Mouse (Mus musculus): Measurements from ENCODE around the gene Abraxas2. TPM values are rescaled to one million over a fixed set of nuclear protein-coding genes. Genes with fewer than 3 reads are reported as not detected.

Abraxas2 gene
- total RNA-seq (2014; fragmentation: Nextera tagmentation) = 26.6 and 38.7 TPM in 2 replicates
- total RNA-seq (2017) = 24.3 and 35.7 TPM in 2 replicates

DNA sequence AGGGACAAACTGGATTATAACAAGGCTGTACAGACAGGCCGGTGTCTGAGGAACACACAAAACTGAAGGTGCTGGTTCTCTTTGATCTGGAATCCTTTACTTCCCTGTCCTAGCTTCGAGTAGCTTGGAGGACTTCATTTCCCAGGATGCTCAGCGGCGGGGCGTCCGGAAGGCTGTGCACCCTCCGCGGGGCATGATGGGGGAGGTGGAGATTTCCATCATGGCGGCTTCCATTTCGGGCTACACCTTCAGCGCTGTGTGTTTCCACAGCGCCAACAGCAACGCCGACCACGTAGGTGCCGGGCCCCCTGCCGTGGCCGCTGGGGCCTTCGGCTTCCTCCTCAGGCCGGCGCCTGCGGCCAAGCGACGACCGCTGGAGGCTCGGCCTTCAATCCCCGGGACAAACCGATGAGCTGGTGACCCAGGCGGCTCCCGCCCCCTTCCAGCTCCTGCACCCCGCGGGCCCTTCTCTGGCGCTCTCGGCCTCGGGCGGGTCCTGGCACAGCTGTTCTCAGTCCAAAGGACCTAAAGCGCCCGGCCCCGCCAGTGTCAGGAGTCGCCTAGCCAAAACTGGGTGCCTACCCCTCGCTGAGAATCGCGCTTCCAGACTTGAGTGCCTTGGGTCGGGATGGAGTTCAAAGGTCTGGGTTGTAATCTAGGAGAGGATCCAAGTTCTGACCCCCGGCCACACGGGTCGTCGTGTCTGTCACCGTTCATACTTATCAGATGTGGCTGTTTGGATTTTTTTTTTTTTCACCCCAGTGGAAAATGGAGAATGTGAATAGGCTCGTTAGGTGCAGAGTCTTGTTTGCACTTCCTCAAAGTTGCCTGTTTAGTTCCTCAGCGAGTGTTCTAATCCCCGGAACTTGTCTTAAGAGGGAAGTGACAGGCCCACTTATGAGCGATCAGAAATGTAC lies at the start of gene Abraxas2:
Gene Abraxas2, plus strand, starts transcription at position 184 of the 917 bp plus-strand sequence.
- peak; percentile 93 for ATAC-seq (replicated peaks; ENCODE audit: low FRiP score, low TSS enrichment, poor library complexity, severe bottlenecking)

DNA sequence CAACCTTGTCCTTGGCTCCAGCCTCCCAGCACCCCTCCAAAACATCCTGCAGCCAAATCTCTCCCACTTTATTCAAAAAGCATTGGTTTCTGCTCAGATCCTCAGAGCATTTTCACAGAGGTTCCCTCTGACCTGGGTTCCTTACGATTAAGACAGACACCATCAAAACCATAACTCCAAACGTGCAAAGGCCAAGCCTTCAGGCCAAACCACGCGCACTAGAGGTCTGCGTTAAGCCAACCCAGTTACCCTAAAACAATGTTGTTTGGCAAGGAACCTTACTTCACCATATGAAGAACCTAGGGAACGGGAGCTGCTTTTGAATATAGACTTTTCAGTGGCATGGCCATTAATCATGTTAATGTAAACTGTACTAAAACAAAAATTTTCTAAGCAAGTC lies 49.3 kb upstream of the Abraxas2 start:
- ATAC-seq (replicated peaks; ENCODE audit: low FRiP score, low TSS enrichment, poor library complexity, severe bottlenecking) = no peak

DNA sequence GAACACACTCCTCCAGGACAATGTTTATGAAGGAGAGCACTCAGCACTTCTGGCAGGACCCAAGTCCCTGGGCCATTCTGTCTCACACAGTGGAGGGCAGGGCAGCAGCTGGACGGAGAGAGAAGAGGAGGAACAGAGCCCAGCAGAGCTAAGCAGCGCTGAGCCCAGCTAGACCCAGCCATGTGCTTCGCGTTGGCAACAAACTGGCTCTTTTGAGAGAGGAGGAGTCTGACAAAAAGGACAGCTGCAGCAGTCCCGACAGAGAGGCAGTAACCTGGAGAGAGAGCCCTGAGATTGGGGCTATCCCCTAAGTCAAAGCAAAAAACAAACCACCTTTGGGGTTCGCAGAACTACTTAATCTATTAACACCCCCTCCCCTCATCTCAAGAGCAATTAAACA lies 48.7 kb upstream of the Abraxas2 start:
- no peak for ATAC-seq (replicated peaks; ENCODE audit: low FRiP score, low TSS enrichment, poor library complexity, severe bottlenecking)

DNA sequence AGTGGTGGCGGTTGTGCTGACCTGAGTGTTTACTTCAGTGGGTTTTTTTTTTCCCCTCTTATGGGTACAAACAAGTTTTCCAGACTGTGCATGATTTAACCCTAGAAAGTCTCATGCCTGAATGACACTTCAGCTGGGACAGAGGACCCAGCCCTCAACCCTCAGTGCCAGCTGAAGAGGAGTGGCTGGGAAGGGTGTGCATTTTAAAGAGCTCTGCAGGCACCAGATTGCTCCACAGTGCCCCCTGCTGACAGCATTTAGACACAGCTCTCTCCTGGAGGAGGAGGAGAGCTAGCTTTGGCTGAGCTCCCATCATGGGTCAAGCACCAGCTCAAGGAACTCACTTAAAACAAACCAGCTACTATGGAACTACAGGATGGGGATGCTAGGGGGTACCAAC lies 48.1 kb upstream of the Abraxas2 start:
- peak; percentile 58 for ATAC-seq (replicated peaks; ENCODE audit: low FRiP score, low TSS enrichment, poor library complexity, severe bottlenecking)

DNA sequence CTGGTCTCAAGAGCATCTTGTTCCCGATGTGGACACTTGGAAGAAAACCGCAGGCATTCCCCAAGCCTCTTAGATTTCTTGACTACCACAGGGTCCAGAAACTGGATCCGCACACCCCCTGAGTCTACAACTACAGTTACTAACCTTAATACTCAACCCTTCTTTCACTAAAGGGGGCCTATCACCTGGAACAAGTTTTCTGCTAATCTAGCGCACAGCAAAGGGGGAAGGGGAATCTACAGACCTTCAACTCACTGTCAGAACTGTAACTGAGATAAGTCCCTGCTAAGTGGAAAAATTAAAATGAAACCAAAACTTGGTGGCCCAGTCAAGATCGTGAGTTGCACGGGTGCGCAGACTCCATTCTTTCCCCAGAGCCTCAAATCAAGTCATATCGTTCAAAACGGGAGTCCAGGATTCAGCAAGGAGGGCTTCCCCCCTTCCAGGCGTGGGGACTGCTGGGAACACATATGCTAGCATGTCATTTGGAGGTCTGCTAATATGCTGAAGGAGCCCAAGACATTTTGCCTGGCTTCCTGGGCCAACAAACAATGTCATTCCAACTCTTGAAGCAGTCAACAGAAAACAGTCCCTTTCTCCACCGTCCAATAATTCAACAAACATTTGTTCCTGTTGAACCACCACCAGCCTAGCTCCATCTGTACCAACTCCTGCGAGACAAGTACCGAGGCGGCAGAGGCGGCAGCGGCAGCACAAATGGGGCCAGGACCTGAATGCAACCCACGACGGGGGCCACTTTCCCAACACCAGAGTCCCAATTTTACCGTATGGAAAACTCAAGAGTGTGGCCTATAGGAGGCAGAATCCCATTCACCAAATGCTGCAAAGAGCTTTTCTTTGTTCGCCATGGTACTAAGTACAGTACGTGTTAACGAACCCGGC lies 47.1 kb upstream of the Abraxas2 start:
- ATAC-seq (replicated peaks; ENCODE audit: low FRiP score, low TSS enrichment, poor library complexity, severe bottlenecking) = peak; percentile 50

DNA sequence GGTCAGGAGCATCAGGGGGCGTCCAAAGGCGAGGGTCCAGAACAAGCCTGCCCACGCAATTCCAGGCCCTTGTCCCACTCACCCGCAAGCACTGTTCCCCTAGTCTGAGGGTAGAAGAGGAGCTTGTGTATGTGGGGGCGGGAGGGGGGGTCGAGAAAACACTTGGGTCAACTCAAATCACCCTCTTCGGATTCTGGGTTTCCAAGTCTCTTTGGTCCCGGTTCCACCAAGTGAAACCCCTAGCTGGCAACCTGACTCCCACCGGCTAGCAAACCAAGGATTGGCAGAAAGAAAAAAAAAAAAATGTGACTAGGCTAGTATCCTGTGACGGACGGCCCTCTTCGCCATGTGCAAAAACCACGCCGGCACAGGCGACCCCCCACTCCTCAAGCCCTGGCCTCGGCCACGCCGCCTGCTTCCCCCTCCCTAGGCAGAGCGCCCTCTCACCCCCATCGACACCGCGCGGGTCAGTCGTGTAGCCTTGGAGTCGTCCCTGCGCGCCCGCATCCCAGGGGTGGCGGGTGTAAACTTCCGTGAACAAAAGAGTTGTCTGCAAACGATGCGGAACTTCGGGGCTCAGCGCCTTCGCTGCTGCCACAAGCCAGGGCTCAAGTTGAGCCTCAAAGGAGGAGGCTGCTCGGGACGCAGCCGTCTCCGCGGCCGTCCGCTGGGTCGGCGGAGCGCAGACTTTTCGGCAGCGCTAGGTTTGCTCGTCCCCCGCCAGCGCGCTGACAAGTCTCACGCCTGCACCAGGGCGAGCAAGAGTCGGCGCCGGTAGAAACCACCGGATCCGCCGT lies 46.2 kb upstream of the Abraxas2 start:
- ATAC-seq (replicated peaks; ENCODE audit: low FRiP score, low TSS enrichment, poor library complexity, severe bottlenecking) = peak; percentile 15

DNA sequence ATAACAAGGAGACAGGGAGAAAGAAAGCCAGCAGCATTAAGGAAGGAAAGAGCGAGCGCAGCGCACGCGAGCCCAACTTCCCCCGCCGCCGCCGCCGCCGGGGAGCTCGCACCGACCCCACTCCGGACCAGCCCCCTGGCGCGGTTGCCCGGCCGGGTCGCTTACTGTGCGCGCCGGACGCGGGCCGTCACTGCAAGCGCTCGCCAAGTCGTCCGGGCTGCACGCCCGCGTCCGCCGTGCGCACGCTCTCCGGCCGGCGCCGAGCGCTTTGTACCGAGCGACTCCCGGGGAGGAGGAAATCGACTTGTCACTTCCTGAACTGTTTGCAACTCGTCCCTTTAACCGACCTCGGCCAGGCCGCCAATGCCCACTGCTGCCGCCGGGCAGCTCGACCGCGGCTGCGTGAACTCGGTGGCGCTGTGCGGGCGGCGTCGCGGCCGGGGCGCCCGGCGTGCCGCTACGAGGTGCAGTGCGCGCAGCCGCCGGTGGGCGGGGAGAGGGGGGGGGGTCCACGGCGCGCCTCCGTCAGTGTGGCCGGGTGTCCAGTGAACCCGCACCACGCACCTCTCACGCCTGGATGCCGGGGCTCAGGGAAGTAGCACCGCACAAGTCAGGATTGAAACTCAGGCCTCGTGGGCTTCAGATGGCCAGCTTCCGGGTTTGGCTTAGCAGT lies 45.5 kb upstream of the Abraxas2 start, which contains the start of gene Fam53b:
Gene Fam53b, minus strand, starts transcription at position 471 of the 673 bp plus-strand sequence.
- peak; percentile 11; the same call in 1 of the 2 replicates for ATAC-seq (replicated peaks; ENCODE audit: low FRiP score, low TSS enrichment, poor library complexity, severe bottlenecking)

DNA sequence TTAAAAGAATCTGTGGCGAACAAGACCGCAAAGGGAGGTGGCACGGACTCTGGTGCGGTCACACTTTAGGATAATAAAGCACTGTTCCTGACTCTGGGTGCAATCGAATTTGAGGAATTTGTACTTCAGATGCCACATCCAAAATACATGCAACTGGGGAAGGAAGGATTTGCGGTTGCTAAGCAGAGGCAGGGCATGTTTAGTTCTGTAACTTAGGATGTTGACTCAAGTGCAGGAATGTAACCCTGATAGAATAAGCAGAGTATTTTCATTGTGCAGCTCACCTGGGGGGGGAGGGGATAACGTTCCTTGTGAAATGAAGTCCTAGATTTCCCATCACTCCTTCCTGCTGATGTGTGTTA lies 45.0 kb upstream of the Abraxas2 start:
- no peak for ATAC-seq (replicated peaks; ENCODE audit: low FRiP score, low TSS enrichment, poor library complexity, severe bottlenecking)

DNA sequence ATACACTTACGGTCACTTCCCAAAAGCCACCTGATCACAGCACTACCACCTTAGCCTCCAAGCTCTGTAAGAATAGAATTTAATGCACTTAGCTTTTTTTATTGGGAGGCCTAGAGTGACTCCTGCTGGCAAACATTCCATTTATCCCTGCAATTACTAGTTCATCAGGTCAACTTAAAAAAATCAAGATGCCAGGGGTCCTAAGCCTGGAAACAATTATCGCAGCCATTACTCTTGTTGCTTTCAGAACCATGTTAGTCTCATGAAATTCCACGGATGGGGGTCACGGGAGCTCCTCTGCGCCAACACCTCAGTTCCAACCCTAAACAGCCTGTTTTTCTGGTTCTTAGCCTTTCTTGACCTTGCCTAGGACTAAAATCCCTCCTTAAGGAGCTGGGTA lies 43.9 kb upstream of the Abraxas2 start:
- no peak for ATAC-seq (replicated peaks; ENCODE audit: low FRiP score, low TSS enrichment, poor library complexity, severe bottlenecking)

DNA sequence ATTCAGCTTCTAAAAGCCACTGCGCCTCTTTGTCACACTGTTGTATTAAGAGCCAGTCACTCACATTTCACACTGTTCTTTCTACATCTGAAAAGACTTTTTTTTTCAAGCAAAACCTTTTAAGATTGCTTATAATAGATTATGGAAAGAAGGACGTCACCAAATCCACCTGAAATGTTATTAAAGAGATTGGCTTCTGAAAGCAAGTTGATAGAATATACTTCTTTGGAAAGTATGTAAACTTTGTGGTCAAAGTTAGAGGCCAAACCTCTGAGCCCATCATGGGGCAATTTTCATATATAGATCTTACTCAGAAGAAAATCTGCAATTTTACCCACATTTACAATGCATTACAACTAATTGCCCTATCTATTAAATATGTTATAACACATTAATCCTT lies 42.5 kb upstream of the Abraxas2 start:
- no peak for ATAC-seq (replicated peaks; ENCODE audit: low FRiP score, low TSS enrichment, poor library complexity, severe bottlenecking)

DNA sequence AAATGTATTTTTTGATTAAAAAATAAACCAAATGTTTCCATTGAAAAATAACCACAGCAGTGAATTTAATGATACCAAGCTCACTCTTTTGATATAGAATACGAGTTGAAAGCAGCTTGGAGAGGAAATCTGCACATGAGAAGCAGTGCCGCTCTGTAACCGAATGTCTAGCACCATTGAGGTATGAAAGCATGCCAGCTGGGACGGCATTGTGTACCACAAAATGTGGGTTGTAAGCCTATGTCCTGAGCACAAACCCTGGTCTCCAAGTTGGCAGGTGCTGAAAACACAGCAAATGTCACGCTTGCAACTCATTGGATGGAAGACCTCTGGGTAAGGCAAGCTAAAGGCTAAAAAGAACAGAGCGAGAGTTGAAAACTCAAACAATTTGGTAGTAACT lies 42.0 kb upstream of the Abraxas2 start:
- no peak for ATAC-seq (replicated peaks; ENCODE audit: low FRiP score, low TSS enrichment, poor library complexity, severe bottlenecking)

DNA sequence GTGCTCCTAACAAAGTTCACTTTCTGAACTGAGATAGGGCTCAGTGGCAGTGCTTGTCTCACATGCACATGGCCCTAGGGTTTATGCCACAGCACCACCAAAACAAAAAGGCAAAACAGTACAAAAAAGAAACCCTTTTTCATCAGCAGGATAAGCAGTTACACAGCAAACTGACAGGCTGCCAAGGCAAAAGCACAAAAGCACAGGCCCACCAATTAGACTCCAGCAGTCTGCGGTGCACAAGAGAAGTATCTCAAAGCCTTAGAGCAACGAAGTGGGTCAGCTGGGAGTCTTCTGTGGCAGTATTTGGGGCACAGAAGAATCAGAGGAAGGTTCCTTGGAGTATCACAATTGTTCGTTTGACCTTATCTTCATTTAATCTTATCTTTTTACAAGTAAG lies 38.3 kb upstream of the Abraxas2 start:
- ATAC-seq (replicated peaks; ENCODE audit: low FRiP score, low TSS enrichment, poor library complexity, severe bottlenecking) = no peak

DNA sequence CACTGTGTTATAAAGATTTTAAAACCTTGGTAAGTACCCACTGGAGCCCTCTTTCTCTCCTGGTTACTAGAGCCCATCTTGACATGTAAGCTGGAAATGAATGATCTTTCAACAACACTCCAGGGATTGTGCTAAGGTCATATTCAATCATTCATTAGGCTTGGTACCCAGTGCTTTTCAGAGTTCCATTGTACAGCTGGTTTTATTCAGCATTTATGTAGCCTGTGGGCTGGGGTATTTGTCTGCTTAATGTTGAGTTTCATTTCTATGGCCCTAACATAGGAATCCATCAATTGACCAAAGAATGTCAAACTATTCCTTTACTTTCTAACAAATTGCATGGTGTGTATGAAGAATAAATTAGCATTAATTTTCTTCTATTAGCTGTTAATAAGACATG lies 35.2 kb upstream of the Abraxas2 start:
- ATAC-seq (replicated peaks; ENCODE audit: low FRiP score, low TSS enrichment, poor library complexity, severe bottlenecking) = no peak

DNA sequence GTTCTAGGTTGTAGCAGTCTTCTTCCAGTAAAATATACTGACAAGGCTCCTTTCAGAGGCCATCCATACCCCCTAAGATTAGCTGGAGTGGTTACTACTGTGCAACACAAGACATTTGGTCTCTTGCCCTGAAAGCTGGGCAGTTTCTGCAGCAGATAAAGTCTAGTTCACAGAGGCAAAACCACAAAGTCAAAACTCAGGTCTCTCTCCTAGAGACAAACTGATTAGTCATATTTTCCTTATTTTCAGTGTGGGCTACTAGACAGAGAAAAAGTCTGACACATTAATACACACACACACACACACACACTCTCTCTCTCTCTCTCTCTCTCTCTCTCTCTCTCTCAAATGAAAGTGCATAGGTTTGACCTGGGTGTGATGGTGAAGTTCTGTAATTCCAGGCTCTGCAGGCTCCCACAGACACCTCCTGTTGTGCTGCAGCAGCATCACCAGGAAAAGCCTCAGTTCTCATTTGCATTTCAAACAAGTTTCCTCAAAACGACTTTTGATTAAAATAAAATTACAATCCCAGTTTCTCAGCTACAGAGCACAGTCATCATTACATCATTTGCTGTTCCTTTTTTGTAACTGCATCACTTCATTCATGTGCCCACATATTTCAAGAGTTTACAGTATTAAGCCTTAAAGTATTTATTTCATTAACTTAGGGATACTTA lies 34.5 kb upstream of the Abraxas2 start:
- ATAC-seq (replicated peaks; ENCODE audit: low FRiP score, low TSS enrichment, poor library complexity, severe bottlenecking) = peak; percentile 92

DNA sequence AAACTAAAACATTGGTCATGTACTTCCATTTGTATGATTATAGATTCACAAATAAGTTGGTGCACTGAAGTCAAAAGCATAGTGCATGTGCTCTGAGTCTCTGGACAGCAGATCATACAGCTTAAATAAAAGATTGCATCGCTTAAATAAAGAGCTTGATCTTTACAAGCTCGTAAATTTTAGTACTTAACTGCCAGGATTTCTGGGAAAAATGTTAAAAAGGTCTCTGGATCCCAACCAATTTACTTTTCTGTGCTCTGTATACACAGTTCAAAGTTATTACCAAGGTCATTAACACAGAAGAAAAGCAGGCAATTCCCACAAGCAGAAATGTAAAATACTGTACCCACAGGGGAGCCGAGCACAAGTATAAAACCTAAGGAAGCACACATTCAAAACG lies 28.1 kb upstream of the Abraxas2 start:
- no peak for ATAC-seq (replicated peaks; ENCODE audit: low FRiP score, low TSS enrichment, poor library complexity, severe bottlenecking)

DNA sequence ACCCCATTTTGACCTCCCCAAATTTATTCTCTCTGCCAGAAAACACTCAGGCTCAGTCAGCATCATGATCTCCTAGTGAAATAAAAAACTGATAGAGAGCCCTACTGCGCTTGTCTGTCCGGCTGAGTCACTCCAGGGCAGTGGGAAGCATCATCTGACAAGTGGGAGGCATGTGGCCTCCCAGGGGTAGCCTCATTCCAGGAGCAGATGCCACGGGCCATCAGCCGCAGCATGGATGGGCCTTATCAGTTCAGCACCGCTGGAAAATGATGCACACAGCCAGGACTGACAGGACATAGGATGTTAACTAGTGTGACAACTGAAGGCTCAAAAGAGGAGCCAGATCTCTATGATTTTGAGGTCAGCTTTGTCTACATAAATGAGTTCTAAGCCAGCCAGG lies 17.7 kb upstream of the Abraxas2 start:
- no peak for ATAC-seq (replicated peaks; ENCODE audit: low FRiP score, low TSS enrichment, poor library complexity, severe bottlenecking)

DNA sequence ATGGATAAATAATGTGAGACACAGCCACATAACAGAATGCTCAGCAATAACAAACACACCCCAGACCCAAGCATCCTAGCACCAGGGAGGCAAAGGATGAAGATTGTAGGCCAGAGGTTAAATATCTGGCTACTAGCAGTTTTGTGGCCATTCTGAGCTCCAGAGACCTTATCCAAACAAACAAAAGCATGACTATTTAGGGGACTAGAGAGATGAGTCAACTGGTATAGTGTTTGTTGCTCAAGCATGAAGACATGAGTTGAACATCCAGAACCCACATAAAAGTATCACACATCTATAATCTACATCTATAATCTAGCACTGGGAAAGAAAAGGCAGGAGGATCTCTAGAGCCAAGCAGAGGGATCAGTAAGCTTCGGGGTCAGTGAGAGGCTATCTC lies 16.6 kb upstream of the Abraxas2 start:
- ATAC-seq (replicated peaks; ENCODE audit: low FRiP score, low TSS enrichment, poor library complexity, severe bottlenecking) = no peak

DNA sequence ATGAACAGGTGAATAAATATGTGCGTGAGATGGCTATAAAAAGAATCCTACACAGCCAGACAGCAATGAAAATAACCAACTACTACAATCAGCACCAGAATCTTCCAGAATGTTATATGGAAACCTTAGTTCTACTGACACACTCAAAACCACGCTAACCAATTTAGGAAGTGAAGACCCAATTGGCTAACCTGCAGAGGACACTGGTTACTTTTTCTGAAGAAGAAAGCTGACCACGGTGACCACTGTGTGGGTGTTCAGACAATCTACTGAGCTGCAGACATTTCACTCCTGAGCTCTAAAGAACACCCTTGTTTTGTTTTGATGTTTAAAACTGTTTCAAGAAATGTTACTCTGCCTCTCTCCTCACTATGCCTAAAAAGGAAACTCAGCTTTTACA lies 15.9 kb upstream of the Abraxas2 start:
- ATAC-seq (replicated peaks; ENCODE audit: low FRiP score, low TSS enrichment, poor library complexity, severe bottlenecking) = no peak
